Mouse (Mus musculus): Measurements from ENCODE around the gene Rem1.

- TF ChIP-seq CTCF (IDR thresholded peaks at IDR 0.05; ENCODE audit: borderline replicate concordance, insufficient read depth, low read depth, low read length): no peak
- TF ChIP-seq POLR2A (IDR thresholded peaks at IDR 0.05; ENCODE audit: borderline replicate concordance, insufficient read depth, low read length): no peak
Observed at GRCm38 (mm10) chr2:152629904-152630303, 3.2 kb downstream of the Rem1 start.
